8 mouse cellular contexts compared by ENCODE assay signal in the genomic region with DNA sequence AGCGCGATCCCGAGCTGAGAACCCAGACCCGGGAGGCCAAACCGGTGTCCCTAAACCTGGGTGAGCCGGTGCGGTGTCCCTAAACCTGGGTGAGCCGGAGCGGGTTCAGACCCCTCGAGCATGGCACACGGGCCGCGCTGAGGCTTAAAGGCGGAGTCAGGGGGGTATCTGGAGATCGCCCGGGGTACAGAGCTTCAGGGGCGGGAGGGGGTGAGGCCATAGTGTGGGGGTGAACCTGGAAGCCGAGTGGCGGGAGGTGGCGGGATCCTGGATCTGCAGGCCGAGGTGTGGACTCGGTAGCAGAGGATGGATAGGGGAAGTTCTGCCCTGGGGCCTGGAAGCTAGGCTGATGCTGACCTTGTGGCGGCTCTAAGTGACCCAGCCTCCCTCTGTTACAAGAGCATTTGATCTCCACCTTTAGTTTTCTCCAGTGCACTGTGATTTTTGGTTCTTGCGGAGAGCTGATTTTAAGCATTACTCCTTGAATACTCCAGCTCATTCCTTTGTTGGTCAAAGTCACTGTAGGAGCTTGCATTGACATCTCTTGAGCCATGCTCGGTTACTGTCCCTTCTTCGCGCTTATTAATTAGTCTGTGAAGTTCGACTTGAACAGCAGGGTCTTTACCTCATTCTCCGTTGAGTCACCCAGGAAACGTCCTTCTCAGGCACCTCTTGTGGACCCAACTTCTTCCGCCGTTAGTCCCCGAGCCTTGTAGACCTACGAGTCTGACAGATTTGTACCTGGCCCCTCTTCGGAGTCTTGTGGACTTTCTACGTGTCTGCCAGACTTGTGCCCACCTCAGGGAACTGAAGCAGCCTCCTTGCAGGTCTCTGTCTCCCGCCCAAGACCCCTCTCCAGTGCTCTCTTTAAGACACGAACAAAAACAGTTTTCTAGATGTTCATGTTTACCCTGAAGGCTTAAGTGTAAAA. TPM values are rescaled to one million over a fixed set of nuclear protein-coding genes. Genes with fewer than 3 reads are reported as not detected.
DNase-seq lines count a peak whose midpoint lies in the region; TF ChIP-seq lines count a peak whose summit lies in the region.

No protein-coding gene starts in this region.

- H3K9ac ChIP-seq in MEL (ENCODE audit: control insufficient read depth, low read depth, low read length, poor library complexity, severe bottlenecking) = peak overlapping the region; percentile 83

- no peak for DNase-seq in heart, embryonic 10.5 days (ENCODE audit: low spot score)
- DNase-seq in heart, postnatal 14 days = no peak
- peak; percentile 77 for DNase-seq in MEL (ENCODE audit: low read depth, low spot score)
- no peak for DNase-seq in forebrain, embryonic 10.5 days (ENCODE audit: extremely low spot score, low spot score)
- DNase-seq in kidney, postnatal 4 days = peak; percentile 8 to 22
- peak; percentile 28 for DNase-seq in midbrain, embryonic 10.5 days (ENCODE audit: low spot score)
- DNase-seq in thymus, postnatal 0 days (ENCODE audit: low spot score) = peak; percentile 38
- no peak for DNase-seq in frontal cortex, postnatal 10 days (ENCODE audit: low spot score in 2 of 2)

- H3K4me3 ChIP-seq in heart, embryonic 10.5 days = peak overlapping the region; percentile 88
- peak overlapping the region; percentile 81 to 96 for H3K4me3 ChIP-seq in MEL (ENCODE audit: control insufficient read depth in 1 of 2, insufficient read depth in 1 of 2, low read depth in 2 of 2, low read length in 2 of 2)
- H3K4me3 ChIP-seq in forebrain, embryonic 10.5 days = peak overlapping the region; percentile 72
- H3K4me3 ChIP-seq in midbrain, embryonic 10.5 days = peak overlapping the region; percentile 82

- peaks cover 25% of the 10 kb centered on the region for H3K4me1 ChIP-seq in heart, embryonic 10.5 days
- peaks cover 9 to 14% of the 10 kb centered on the region in 2 experiments for H3K4me1 ChIP-seq in MEL (ENCODE audit: control insufficient read depth in 1 of 2, insufficient read depth in 2 of 2, low read length in 2 of 2)
- H3K4me1 ChIP-seq in forebrain, embryonic 10.5 days = peaks cover 50% of the 10 kb centered on the region
- peaks cover 30% of the 10 kb centered on the region for H3K4me1 ChIP-seq in midbrain, embryonic 10.5 days

- under 1% methylated on average over 38 of the region's 38 CpGs for WGBS in heart, embryonic 10.5 days
- WGBS in forebrain, embryonic 10.5 days = under 1% methylated on average over 38 of the region's 38 CpGs
- under 1% methylated on average over 38 of the region's 38 CpGs for WGBS in midbrain, embryonic 10.5 days

- intact Hi-C loops in heart, postnatal 14 days (cut with DNase I) = no loop called here

- H3K79me2 ChIP-seq in MEL (ENCODE audit: control insufficient read depth, insufficient read depth, low read length, poor library complexity) = peaks cover 46% of the 10 kb centered on the region

- no peak for TF ChIP-seq RAD21 in MEL (IDR thresholded peaks at IDR 0.05; ENCODE audit: low read depth, low read length)

- no peaks in the 10 kb centered on the region for H3K36me3 ChIP-seq in heart, embryonic 10.5 days
- peaks cover 5 to 35% of the 10 kb centered on the region in 2 experiments for H3K36me3 ChIP-seq in MEL (ENCODE audit: control insufficient read depth in 1 of 2, insufficient read depth in 2 of 2, low read length in 2 of 2)
- H3K36me3 ChIP-seq in forebrain, embryonic 10.5 days (replicated peaks) = peaks cover 5% of the 10 kb centered on the region
- H3K36me3 ChIP-seq in midbrain, embryonic 10.5 days = 0 out of 2 replicates have a peak, but pooled peaks cover 2% of the 10 kb centered on the region

- no peaks in the 10 kb centered on the region for H3K27me3 ChIP-seq in heart, embryonic 10.5 days (ENCODE audit: insufficient read depth, poor library complexity, severe bottlenecking)
- no peaks in the 10 kb centered on the region for H3K27me3 ChIP-seq in MEL (ENCODE audit: control insufficient read depth in 1 of 2, insufficient read depth in 2 of 2, low read length in 2 of 2)
- H3K27me3 ChIP-seq in forebrain, embryonic 10.5 days (ENCODE audit: poor library complexity, severe bottlenecking) = no peaks in the 10 kb centered on the region
- no peaks in the 10 kb centered on the region for H3K27me3 ChIP-seq in midbrain, embryonic 10.5 days (ENCODE audit: low read depth, poor library complexity, severe bottlenecking)

- TF ChIP-seq POLR2A in MEL (IDR thresholded peaks at IDR 0.05; ENCODE audit: control insufficient read depth in 1 of 2, insufficient read depth in 1 of 2, low read depth in 1 of 2, low read length in 2 of 2, poor library complexity in 1 of 2) = 0 out of 4 replicates have a peak, but pooled peaks of 1 of the 2 experiments have one; percentile 3

- no peak for TF ChIP-seq EP300 in MEL (IDR thresholded peaks at IDR 0.05; ENCODE audit: low read depth in 1 of 2, low read length in 2 of 2)

- peak overlapping the region; percentile 89 for H3K27ac ChIP-seq in heart, embryonic 10.5 days
- H3K27ac ChIP-seq in MEL (ENCODE audit: control insufficient read depth, low read depth, low read length) = peak overlapping the region; percentile 78
- H3K27ac ChIP-seq in forebrain, embryonic 10.5 days = peak overlapping the region; percentile 95
- H3K27ac ChIP-seq in midbrain, embryonic 10.5 days (replicated peaks) = peak overlapping the region; percentile 94

- no peak for TF ChIP-seq CTCF in MEL (IDR thresholded peaks at IDR 0.05 in 2 of 3, conservative IDR thresholded peaks at IDR 0.05 in 1 of 3; ENCODE audit: control insufficient read depth in 1 of 3, insufficient read depth in 1 of 3, low read depth in 2 of 3, low read length in 3 of 3, poor library complexity in 1 of 3, severe bottlenecking in 1 of 3)

- no peaks in the 10 kb centered on the region for H3K9me3 ChIP-seq in heart, embryonic 10.5 days
- H3K9me3 ChIP-seq in MEL (replicated peaks; ENCODE audit: insufficient read depth, low read length) = no peaks in the 10 kb centered on the region
- H3K9me3 ChIP-seq in forebrain, embryonic 10.5 days = no peaks in the 10 kb centered on the region
- no peaks in the 10 kb centered on the region for H3K9me3 ChIP-seq in midbrain, embryonic 10.5 days (replicated peaks)

TF ChIP-seq in MEL, 35 proteins besides CTCF, POLR2A, EP300 and RAD21:
- no peak for TF ChIP-seq MXI1 (IDR thresholded peaks at IDR 0.05; ENCODE audit: low read depth, low read length)
- no peak for TF ChIP-seq SMC3 (IDR thresholded peaks at IDR 0.05; ENCODE audit: low read depth, low read length)
- no peak for TF ChIP-seq ZKSCAN1 (IDR thresholded peaks at IDR 0.05; ENCODE audit: low read depth, low read length)
- TF ChIP-seq POLR2AphosphoS5 (IDR thresholded peaks at IDR 0.05; ENCODE audit: borderline replicate concordance, low read depth, low read length) = no peak
- TF ChIP-seq MAFK (IDR thresholded peaks at IDR 0.05; ENCODE audit: borderline replicate concordance, low read depth, low read length) = no peak
- no peak for TF ChIP-seq ZNF384 (IDR thresholded peaks at IDR 0.05; ENCODE audit: low read depth, low read length)
- no peak for TF ChIP-seq TAL1 (IDR thresholded peaks at IDR 0.05; ENCODE audit: low read length)
- no peak for TF ChIP-seq MAX (IDR thresholded peaks at IDR 0.05; ENCODE audit: low read length)
- no peak for TF ChIP-seq ZC3H11A (IDR thresholded peaks at IDR 0.05; ENCODE audit: low read depth, low read length)
- no peak for TF ChIP-seq ELF1 (IDR thresholded peaks at IDR 0.05; ENCODE audit: low read depth, low read length)
- TF ChIP-seq POLR2AphosphoS2 (IDR thresholded peaks at IDR 0.05; ENCODE audit: low read length) = no peak
- no peak for TF ChIP-seq USF1 (IDR thresholded peaks at IDR 0.05; ENCODE audit: low read depth, low read length)
- TF ChIP-seq TBP (IDR thresholded peaks at IDR 0.05; ENCODE audit: low read depth, low read length) = 0 out of 2 replicates have a peak, but pooled peaks have one; percentile 31
- peak; percentile 32; the same call in 1 of the 2 replicates for TF ChIP-seq CHD1 (IDR thresholded peaks at IDR 0.05; ENCODE audit: low read depth, low read length)
- no peak for TF ChIP-seq USF2 (IDR thresholded peaks at IDR 0.05; ENCODE audit: borderline replicate concordance in 1 of 2, insufficient read depth in 1 of 2, low read depth in 1 of 2, low read length in 2 of 2)
- TF ChIP-seq NELFE (IDR thresholded peaks at IDR 0.05; ENCODE audit: low read depth, low read length) = no peak
- no peak for TF ChIP-seq ZMIZ1 (IDR thresholded peaks at IDR 0.05; ENCODE audit: low read depth, low read length)
- TF ChIP-seq RCOR1 (IDR thresholded peaks at IDR 0.05; ENCODE audit: low read depth, low read length) = peak; percentile 23; the same call in 1 of the 2 replicates
- TF ChIP-seq GATA1 (IDR thresholded peaks at IDR 0.05; ENCODE audit: low read depth, low read length) = no peak
- peak; percentile 48; the same call in 1 of the 2 replicates for TF ChIP-seq UBTF (IDR thresholded peaks at IDR 0.05; ENCODE audit: borderline replicate concordance, insufficient read depth, low read depth, low read length)
- TF ChIP-seq SIN3A (IDR thresholded peaks at IDR 0.05; ENCODE audit: low read length) = peak; percentile 9; the same call in 1 of the 2 replicates

RNA-seq across cellular contexts. Expression of gene Casp3, which starts 0.9 kb away (rescaled TPM):
- polyA plus RNA-seq in heart, embryonic 10.5 days (2016; fragmentation: Nextera tagmentation; extraction: Ambion mirVana) = 63.7 and 73.3 TPM in 2 replicates
- total RNA-seq in heart, postnatal 14 days (2021) = 1 to 10 TPM; 6.3 to 7.6 TPM
- 185 and 187 TPM in 2 replicates for total RNA-seq in MEL (2012; rRNA removed)
- 100 to 1,000 TPM in 1 of 2 experiments, 10 to 100 TPM in 1; 74.7 to 157 TPM for polyA plus RNA-seq in MEL (2012; ENCODE audit: insufficient read depth in 1 of 2, insufficient read length in 2 of 2, low read depth in 1 of 2, low replicate concordance in 2 of 2, missing spikeins in 1 of 2)
- 132 and 139 TPM in 2 replicates for polyA plus RNA-seq in forebrain, embryonic 10.5 days (2016; fragmentation: Nextera tagmentation; extraction: Ambion mirVana)
- 130 and 141 TPM in 2 replicates for polyA plus RNA-seq in midbrain, embryonic 10.5 days (2016; fragmentation: Nextera tagmentation; extraction: Ambion mirVana)
- 82.5 and 93.9 TPM in 2 replicates for polyA plus RNA-seq in thymus, postnatal 0 days (2015; fragmentation: Nextera tagmentation; extraction: Ambion mirVana)

RNA-seq across cellular contexts. Expression of gene Primpol, which starts 0.9 kb away (rescaled TPM):
- 10.2 and 11.8 TPM in 2 replicates for polyA plus RNA-seq in heart, embryonic 10.5 days (2016; fragmentation: Nextera tagmentation; extraction: Ambion mirVana)
- 1 to 10 TPM; 3.0 to 3.6 TPM for total RNA-seq in heart, postnatal 14 days (2021)
- 7.1 and 7.7 TPM in 2 replicates for total RNA-seq in MEL (2012; rRNA removed)
- polyA plus RNA-seq in MEL (2012; ENCODE audit: insufficient read depth in 1 of 2, insufficient read length in 2 of 2, low read depth in 1 of 2, low replicate concordance in 2 of 2, missing spikeins in 1 of 2) = 10 to 100 TPM in 1 of 2 experiments, not detected in 1; 11.6 TPM
- 8.5 and 9.9 TPM in 2 replicates for polyA plus RNA-seq in forebrain, embryonic 10.5 days (2016; fragmentation: Nextera tagmentation; extraction: Ambion mirVana)
- 8.9 and 9.4 TPM in 2 replicates for polyA plus RNA-seq in midbrain, embryonic 10.5 days (2016; fragmentation: Nextera tagmentation; extraction: Ambion mirVana)
- 15.1 and 16.9 TPM in 2 replicates for polyA plus RNA-seq in thymus, postnatal 0 days (2015; fragmentation: Nextera tagmentation; extraction: Ambion mirVana)

Comparison
In these comparisons a context has a peak if more than half of its experiments do, and no peak if none do; other contexts are left out.
1. DNase-seq: peak in MEL (single experiment), kidney, postnatal 4 days (2 of 2), midbrain, embryonic 10.5 days (single experiment) and thymus, postnatal 0 days (single experiment); none in heart, embryonic 10.5 days (single experiment), heart, postnatal 14 days (0 of 2), forebrain, embryonic 10.5 days (single experiment) and frontal cortex, postnatal 10 days (0 of 2).
2. Peak in every context shown above with its lines, with median percentiles within 50 percentile points of each other: H3K27ac ChIP-seq and H3K4me3 ChIP-seq.